8 mouse cellular contexts compared by ENCODE assay signal in the genomic region with DNA sequence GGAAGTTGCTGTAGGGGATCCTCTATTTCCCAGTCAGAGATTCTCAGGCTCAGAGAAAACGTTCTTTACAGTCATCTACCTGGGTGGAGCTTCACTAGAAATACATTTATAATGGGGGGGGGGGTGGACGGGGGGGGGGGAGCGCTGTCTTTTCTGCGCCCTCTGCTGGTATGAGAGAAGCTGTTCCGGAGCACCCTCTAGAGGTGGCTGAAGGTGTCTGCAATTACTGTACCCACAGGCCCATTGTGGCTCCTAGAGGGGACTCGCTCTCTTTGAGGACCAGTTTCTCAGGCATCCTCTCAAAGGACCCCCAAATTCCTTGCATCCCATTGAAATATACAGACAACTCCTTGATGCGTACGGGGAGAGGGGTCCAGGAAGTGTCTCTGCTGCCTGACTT. TPM values are rescaled to one million over a fixed set of nuclear protein-coding genes. Genes with fewer than 3 reads are reported as not detected.
DNase-seq lines count a peak whose midpoint lies in the region; ATAC-seq lines count a peak whose summit lies in the region.
"Had no signal": no experiment of that assay in that cellular context is flagged by ENCODE, and none has a peak within 500 bp of the region (broad histone marks: within the 10 kb centered on the region; RNA-seq: fewer than 3 reads in every experiment).

No protein-coding gene starts in this region.

- H3K9me3 ChIP-seq in kidney, embryonic 15.5 days (replicated peaks) = no peaks in the 10 kb centered on the region
- H3K9me3 ChIP-seq: limb, embryonic 13.5 days had no signal

- no peaks in the 10 kb centered on the region for H3K4me1 ChIP-seq in kidney, embryonic 15.5 days

- no peak overlapping the region for H3K27ac ChIP-seq in kidney, embryonic 15.5 days
- H3K27ac ChIP-seq: limb, embryonic 13.5 days had no signal

- DNase-seq in kidney, adult 8-10 months = peak; percentile 33 to 50
- peak; percentile 68 for DNase-seq in CD4-positive, CD25-positive, alpha-beta regulatory T cell, adult 2 months (ENCODE audit: low read depth, low spot score)
- DNase-seq in R1 (ENCODE audit: low read depth, low spot score) = peak; percentile 71
- DNase-seq in embryo, embryonic 10.5 days (ENCODE audit: low spot score) = peak; percentile 62
- DNase-seq in left cerebral cortex, postnatal 10 days (ENCODE audit: extremely low spot score in 1 of 2, low spot score in 2 of 2) = peak; percentile 47 to 56
- peak; percentile 60 for DNase-seq in right cerebral cortex, adult 18-20 months

- 0 out of 2 replicates have a peak, but pooled peaks cover 7% of the 10 kb centered on the region for H3K27me3 ChIP-seq in kidney, embryonic 15.5 days

- no peaks in the 10 kb centered on the region for H3K36me3 ChIP-seq in kidney, embryonic 15.5 days
- H3K36me3 ChIP-seq: limb, embryonic 13.5 days had no signal

- H3K4me3 ChIP-seq in kidney, embryonic 15.5 days (replicated peaks) = no peak overlapping the region
- H3K4me3 ChIP-seq: limb, embryonic 13.5 days had no signal

- 39% methylated on average over 6 of the region's 8 CpGs for WGBS in kidney, embryonic 15.5 days

- no peak for ATAC-seq in kidney, embryonic 15.5 days (replicated peaks; ENCODE audit: low FRiP score)

- intact Hi-C loops in left cerebral cortex, postnatal 10 days (cut with DNase I) = no loop called here

- no peak overlapping the region for H3K9ac ChIP-seq in kidney, embryonic 15.5 days
- H3K9ac ChIP-seq: limb, embryonic 13.5 days had no signal

- H3K4me2 ChIP-seq in kidney, embryonic 15.5 days = no peak overlapping the region
- H3K4me2 ChIP-seq: limb, embryonic 13.5 days had no signal

RNA-seq across cellular contexts. Expression of a gene that starts 23.6 kb away (rescaled TPM):
- polyA plus RNA-seq in kidney, embryonic 15.5 days (2015; fragmentation: Nextera tagmentation; extraction: Ambion mirVana) = 11.4 and 16.9 TPM in 2 replicates
- total RNA-seq in left cerebral cortex, postnatal 10 days (2021) = 1 to 10 TPM; 3.3 TPM

RNA-seq across cellular contexts. Expression of a gene that starts 49.2 kb away (rescaled TPM):
- polyA plus RNA-seq in kidney, embryonic 15.5 days (2015; fragmentation: Nextera tagmentation; extraction: Ambion mirVana) = 17.8 and 19.2 TPM in 2 replicates
- 1 to 10 TPM; 8.3 to 8.9 TPM for total RNA-seq in left cerebral cortex, postnatal 10 days (2021)

RNA-seq across cellular contexts. Expression of a gene that starts 49.3 kb away (rescaled TPM):
- polyA plus RNA-seq in kidney, embryonic 15.5 days (2015; fragmentation: Nextera tagmentation; extraction: Ambion mirVana) = 21.1 and 24.6 TPM in 2 replicates
- 10 to 100 TPM; 23.0 to 26.1 TPM for total RNA-seq in left cerebral cortex, postnatal 10 days (2021)
